ENCODE assay signal across 26 mouse cellular contexts in the genomic region with DNA sequence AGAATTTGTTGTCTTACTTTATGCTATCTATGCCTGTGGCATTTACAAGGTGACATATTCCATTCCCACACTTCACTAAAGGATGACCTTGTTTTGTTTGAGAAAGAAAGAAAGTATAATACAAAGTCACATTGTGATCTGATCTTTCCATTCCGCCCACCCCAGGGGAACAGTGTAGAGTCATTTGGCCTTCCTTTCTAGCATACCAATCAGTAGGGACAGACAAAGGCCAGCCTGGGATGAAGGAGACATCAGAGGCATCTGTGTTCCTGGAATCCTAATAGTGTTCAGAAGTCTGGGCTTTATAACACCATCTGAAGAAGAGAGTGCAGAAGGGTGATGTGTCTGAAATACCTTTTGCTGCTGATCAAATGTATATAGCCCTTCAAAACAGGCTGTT.
"Had no signal": no experiment of that assay in that cellular context is flagged by ENCODE, and none has a peak within 500 bp of the region (broad histone marks: within the 10 kb centered on the region; RNA-seq: fewer than 3 reads in every experiment).

No protein-coding gene starts in this region.

- H3K4me3 ChIP-seq: heart, adult 2 months; heart, embryonic 13.5 days; heart, embryonic 15.5 days; hindbrain, embryonic 10.5 days; hindbrain, embryonic 12.5 days; intestine, embryonic 15.5 days; layer of hippocampus, adult 2 months; left cerebral cortex, adult 2 months; limb, embryonic 10.5 days; limb, embryonic 12.5 days had no signal

- ATAC-seq: hindbrain, embryonic 16.5 days; inflammation-experienced regulatory T-cells, adult 6 months; intestine, embryonic 15.5 days; intestine, postnatal 0 days had no signal

- H3K4me1 ChIP-seq: hindbrain, embryonic 12.5 days; intestine, embryonic 15.5 days; limb, embryonic 10.5 days; limb, embryonic 12.5 days had no signal

- H3K9ac ChIP-seq: heart, embryonic 13.5 days; heart, embryonic 15.5 days; hindbrain, embryonic 12.5 days; hindbrain, embryonic 14.5 days; intestine, embryonic 15.5 days; limb, embryonic 12.5 days had no signal

- H3K9me3 ChIP-seq: heart, embryonic 13.5 days; heart, embryonic 15.5 days; hindbrain, embryonic 10.5 days; hindbrain, embryonic 12.5 days; intestine, embryonic 15.5 days; limb, embryonic 10.5 days; limb, embryonic 12.5 days had no signal

- DNase-seq: gastrocnemius, postnatal 14 days; gastrocnemius, postnatal 36 days; heart, adult 11 months; heart, adult 2 months; heart, postnatal 14 days; heart, postnatal 4 days; kidney, adult 18-20 months; kidney, adult 8-10 months; kidney, postnatal 10 days; kidney, postnatal 25 days; kidney, postnatal 4 days; liver had no signal

- H3K36me3 ChIP-seq: heart, embryonic 15.5 days; hindbrain, embryonic 10.5 days; hindbrain, embryonic 12.5 days; intestine, embryonic 15.5 days; limb, embryonic 10.5 days had no signal

- H3K27me3 ChIP-seq: heart, embryonic 13.5 days; heart, embryonic 15.5 days; hindbrain, embryonic 12.5 days; intestine, embryonic 15.5 days; limb, embryonic 12.5 days had no signal

- H3K4me2 ChIP-seq: heart, embryonic 11.5 days; heart, embryonic 13.5 days; heart, embryonic 15.5 days; hindbrain, embryonic 12.5 days; hindbrain, embryonic 14.5 days; intestine, embryonic 15.5 days; limb, embryonic 12.5 days had no signal

- H3K27ac ChIP-seq: heart, adult 2 months; heart, embryonic 13.5 days; heart, embryonic 15.5 days; hindbrain, embryonic 10.5 days; hindbrain, embryonic 12.5 days; hindbrain, embryonic 14.5 days; intestine, embryonic 15.5 days; layer of hippocampus, adult 2 months; left cerebral cortex, adult 2 months; limb, embryonic 10.5 days; limb, embryonic 12.5 days had no signal
